Mouse (Mus musculus): ENCODE data around the gene Kri1.

- TF ChIP-seq POLR2A (IDR thresholded peaks at IDR 0.05; ENCODE audit: low read depth, low read length) = no peak
- no peak for TF ChIP-seq CTCF (IDR thresholded peaks at IDR 0.05; ENCODE audit: extremely low read depth, insufficient read depth, insufficient read length, insufficient replicate concordance)
Observed at GRCm38 (mm10) chr9:21249629-21250508, 37.9 kb downstream of the Kri1 start.
